Mouse (Mus musculus) bone marrow macrophage, adult 2 months (primary cell): ENCODE measurements around the gene Ociad2.

Experiments used
- CTCF ChIP-seq: IDR thresholded peaks from 2 replicates; pipeline ENCODE4 v1.5.1; 2012; ENCODE audit warnings: low read depth, mild to moderate bottlenecking, low read length, moderate library complexity
- POLR2A ChIP-seq: IDR thresholded peaks from 2 replicates; pipeline ENCODE4 v1.6.1; 2012; ENCODE audit warnings: mild to moderate bottlenecking, low read depth, low read length, borderline replicate concordance

GRCm38 (mm10) chr5:73319306-73319705, 21.5 kb downstream of the Ociad2 start:
- TF ChIP-seq CTCF (no peak), POLR2A (no peak)
